Comparison of ENCODE assay signal across 16 mouse cellular contexts in genomic region chr2:34098004-34098547, GRCm38 (mm10).
DNase-seq lines count a peak whose midpoint lies in the region; ATAC-seq and TF ChIP-seq lines count a peak whose summit lies in the region.
"Had no signal": no experiment of that assay in that cellular context is flagged by ENCODE, and none has a peak within 500 bp of the region (broad histone marks: within the 10 kb centered on the region; RNA-seq: fewer than 3 reads in every experiment).

No protein-coding gene starts in this region.

- H3K4me3 ChIP-seq in midbrain, embryonic 14.5 days (replicated peaks; ENCODE audit: low read depth, low read length): no peak overlapping the region
- H3K4me3 ChIP-seq in midbrain, postnatal 0 days (ENCODE audit: low read depth, low read length): no peak overlapping the region
- no peak overlapping the region for H3K4me3 ChIP-seq in hindbrain, embryonic 13.5 days
- H3K4me3 ChIP-seq in hindbrain, embryonic 14.5 days (replicated peaks; ENCODE audit: low read length): no peak overlapping the region
- no peak overlapping the region for H3K4me3 ChIP-seq in neural tube, embryonic 15.5 days (replicated peaks)
- H3K4me3 ChIP-seq: embryonic facial prominence, embryonic 15.5 days; erythroblast, embryonic 14.5 days; forebrain, embryonic 10.5 days; gastrocnemius, adult 2 months; heart, embryonic 12.5 days had no signal

- DNase-seq in midbrain, embryonic 14.5 days: peak; percentile 35
- DNase-seq in midbrain, postnatal 0 days (ENCODE audit: low spot score): no peak
- DNase-seq in hindbrain, embryonic 14.5 days (ENCODE audit: low spot score): no peak
- no peak for DNase-seq in kidney, postnatal 14 days
- DNase-seq: adrenal gland, adult 2 months; adrenal gland, postnatal 25 days; cerebellum, adult 2 months; gastrocnemius, adult 2 months; gastrocnemius, postnatal 25 days had no signal

- H3K9me3 ChIP-seq in midbrain, embryonic 14.5 days (ENCODE audit: control insufficient read depth, low read length): no peaks in the 10 kb centered on the region
- H3K9me3 ChIP-seq in midbrain, postnatal 0 days (ENCODE audit: low read length): no peaks in the 10 kb centered on the region
- no peaks in the 10 kb centered on the region for H3K9me3 ChIP-seq in hindbrain, embryonic 13.5 days
- no peaks in the 10 kb centered on the region for H3K9me3 ChIP-seq in hindbrain, embryonic 14.5 days (ENCODE audit: control insufficient read depth, low read length)
- H3K9me3 ChIP-seq in neural tube, embryonic 15.5 days (replicated peaks): no peaks in the 10 kb centered on the region
- H3K9me3 ChIP-seq: embryonic facial prominence, embryonic 15.5 days; forebrain, embryonic 10.5 days; heart, embryonic 12.5 days had no signal

- no peak overlapping the region for H3K9ac ChIP-seq in midbrain, embryonic 14.5 days (replicated peaks; ENCODE audit: low read length)
- no peak overlapping the region for H3K9ac ChIP-seq in midbrain, postnatal 0 days (replicated peaks; ENCODE audit: low read length, poor library complexity, severe bottlenecking)
- no peak overlapping the region for H3K9ac ChIP-seq in hindbrain, embryonic 13.5 days
- H3K9ac ChIP-seq in hindbrain, embryonic 14.5 days: no peak overlapping the region
- no peak overlapping the region for H3K9ac ChIP-seq in neural tube, embryonic 15.5 days (replicated peaks)
- H3K9ac ChIP-seq: embryonic facial prominence, embryonic 15.5 days; heart, embryonic 12.5 days had no signal

- no peak for TF ChIP-seq CTCF in midbrain, postnatal 0 days (IDR thresholded peaks at IDR 0.05)

- no peaks in the 10 kb centered on the region for H3K27me3 ChIP-seq in midbrain, embryonic 14.5 days (ENCODE audit: control insufficient read depth, insufficient read depth, low read length)
- no peaks in the 10 kb centered on the region for H3K27me3 ChIP-seq in midbrain, postnatal 0 days (ENCODE audit: insufficient read depth, low read length)
- no peaks in the 10 kb centered on the region for H3K27me3 ChIP-seq in hindbrain, embryonic 13.5 days
- no peaks in the 10 kb centered on the region for H3K27me3 ChIP-seq in hindbrain, embryonic 14.5 days (ENCODE audit: control insufficient read depth, insufficient read depth, low read length)
- no peaks in the 10 kb centered on the region for H3K27me3 ChIP-seq in neural tube, embryonic 15.5 days (replicated peaks)
- H3K27me3 ChIP-seq: embryonic facial prominence, embryonic 15.5 days had no signal

- peak overlapping the region; percentile 52; the same call in 1 of the 2 replicates for H3K27ac ChIP-seq in midbrain, embryonic 14.5 days (replicated peaks; ENCODE audit: low read depth, low read length)
- H3K27ac ChIP-seq in midbrain, postnatal 0 days (ENCODE audit: low read depth, low read length): no peak overlapping the region
- peak overlapping the region; percentile 70 for H3K27ac ChIP-seq in hindbrain, embryonic 13.5 days
- peak overlapping the region; percentile 72 for H3K27ac ChIP-seq in hindbrain, embryonic 14.5 days
- peak overlapping the region; percentile 75 for H3K27ac ChIP-seq in neural tube, embryonic 15.5 days (replicated peaks)
- H3K27ac ChIP-seq: embryonic facial prominence, embryonic 15.5 days; forebrain, embryonic 10.5 days; gastrocnemius, adult 2 months had no signal

- ATAC-seq in midbrain, embryonic 14.5 days (ENCODE audit: low FRiP score, low TSS enrichment): no peak
- no peak for ATAC-seq in midbrain, postnatal 0 days (ENCODE audit: low FRiP score)
- ATAC-seq in hindbrain, embryonic 13.5 days (ENCODE audit: low FRiP score): no peak
- no peak for ATAC-seq in hindbrain, embryonic 14.5 days (ENCODE audit: low FRiP score)
- peak; percentile 68 for ATAC-seq in neural tube, embryonic 15.5 days (ENCODE audit: low FRiP score)
- ATAC-seq: forebrain, embryonic 14.5 days had no signal

- no peak overlapping the region for H3K4me2 ChIP-seq in midbrain, embryonic 14.5 days (ENCODE audit: low read length)
- H3K4me2 ChIP-seq in midbrain, postnatal 0 days (ENCODE audit: low read depth, low read length, poor library complexity, severe bottlenecking): no peak overlapping the region
- no peak overlapping the region for H3K4me2 ChIP-seq in hindbrain, embryonic 13.5 days
- H3K4me2 ChIP-seq in hindbrain, embryonic 14.5 days (replicated peaks): no peak overlapping the region
- H3K4me2 ChIP-seq in neural tube, embryonic 15.5 days: no peak overlapping the region
- H3K4me2 ChIP-seq: embryonic facial prominence, embryonic 15.5 days; heart, embryonic 12.5 days had no signal

- no peaks in the 10 kb centered on the region for H3K36me3 ChIP-seq in midbrain, embryonic 14.5 days (ENCODE audit: control insufficient read depth, insufficient read depth, low read length)
- no peaks in the 10 kb centered on the region for H3K36me3 ChIP-seq in midbrain, postnatal 0 days (ENCODE audit: insufficient read depth, low read length)
- no peaks in the 10 kb centered on the region for H3K36me3 ChIP-seq in hindbrain, embryonic 13.5 days
- H3K36me3 ChIP-seq in hindbrain, embryonic 14.5 days (replicated peaks; ENCODE audit: control insufficient read depth, insufficient read depth): no peaks in the 10 kb centered on the region
- H3K36me3 ChIP-seq in neural tube, embryonic 15.5 days: no peaks in the 10 kb centered on the region
- H3K36me3 ChIP-seq: embryonic facial prominence, embryonic 15.5 days; forebrain, embryonic 10.5 days; heart, embryonic 12.5 days had no signal

- WGBS in midbrain, embryonic 14.5 days: 57% methylated on average over 14 of the region's 14 CpGs
- 49% methylated on average over 14 of the region's 14 CpGs for WGBS in midbrain, postnatal 0 days
- WGBS in hindbrain, embryonic 13.5 days: 52% methylated on average over 14 of the region's 14 CpGs
- 45% methylated on average over 14 of the region's 14 CpGs for WGBS in hindbrain, embryonic 14.5 days
- 29% methylated on average over 14 of the region's 14 CpGs for WGBS in neural tube, embryonic 15.5 days

- H3K4me1 ChIP-seq in midbrain, embryonic 14.5 days (ENCODE audit: control insufficient read depth, insufficient read depth, low read length): peaks cover 10% of the 10 kb centered on the region; the same call in 1 of the 2 replicates
- H3K4me1 ChIP-seq in midbrain, postnatal 0 days (ENCODE audit: insufficient read depth, low read length): no peaks in the 10 kb centered on the region
- H3K4me1 ChIP-seq in hindbrain, embryonic 13.5 days (replicated peaks): peaks cover 15% of the 10 kb centered on the region
- H3K4me1 ChIP-seq in hindbrain, embryonic 14.5 days (replicated peaks; ENCODE audit: control insufficient read depth, insufficient read depth, low read length): peaks cover 13% of the 10 kb centered on the region; the same call in 1 of the 2 replicates
- peaks cover 18% of the 10 kb centered on the region for H3K4me1 ChIP-seq in neural tube, embryonic 15.5 days
- H3K4me1 ChIP-seq: embryonic facial prominence, embryonic 15.5 days; heart, embryonic 12.5 days had no signal
